Mouse (Mus musculus) thymus, postnatal 25 days (tissue): ENCODE results near the gene 6430531B16Rik.

Experiments
- DNase-seq: peaks from one replicate; pipeline ENCODE4 v3.0.0; 2022

The 6430531B16Rik gene

GRCm38 (mm10) chr7:139970216-139970919 lies 8.2 kb downstream of the 6430531B16Rik start:
- DNase-seq, result no peak

GRCm38 (mm10) chr7:139969348-139970130 lies 9.0 kb downstream of the 6430531B16Rik start:
- peak; percentile 78 for DNase-seq

- no peak for DNase-seq
These were observed 10.1 kb downstream of the 6430531B16Rik start for GRCm38 (mm10) chr7:139968428-139968827.

GRCm38 (mm10) chr7:139967175-139967574 lies 11.4 kb downstream of the 6430531B16Rik start:
- no peak for DNase-seq

- no peak for DNase-seq
These were observed 14.7 kb downstream of the 6430531B16Rik start for GRCm38 (mm10) chr7:139963814-139964213.

- DNase-seq, result no peak
These were observed 17.4 kb downstream of the 6430531B16Rik start for GRCm38 (mm10) chr7:139961141-139961540.

GRCm38 (mm10) chr7:139957958-139958357 lies 20.6 kb downstream of the 6430531B16Rik start:
- DNase-seq, result no peak

GRCm38 (mm10) chr7:139957437-139957836 lies 21.1 kb downstream of the 6430531B16Rik start:
- DNase-seq, result no peak

GRCm38 (mm10) chr7:139956658-139957057 lies 21.9 kb downstream of the 6430531B16Rik start:
- DNase-seq, result no peak

- DNase-seq, result no peak
These were observed 23.1 kb downstream of the 6430531B16Rik start for GRCm38 (mm10) chr7:139955505-139955904.

GRCm38 (mm10) chr7:139951991-139952633 lies 26.4 kb downstream of the 6430531B16Rik start:
- DNase-seq, result no peak

- no peak for DNase-seq
These were observed 27.5 kb downstream of the 6430531B16Rik start for GRCm38 (mm10) chr7:139951079-139951478.

- peak; percentile 33 for DNase-seq
These were observed 28.1 kb downstream of the 6430531B16Rik start for GRCm38 (mm10) chr7:139950283-139950971.

- peak; percentile 31 for DNase-seq
These were observed 28.7 kb downstream of the 6430531B16Rik start for GRCm38 (mm10) chr7:139949893-139950282.

GRCm38 (mm10) chr7:139946032-139946431 lies 32.5 kb downstream of the 6430531B16Rik start:
- DNase-seq, result no peak

- DNase-seq, result no peak
These were observed 33.0 kb downstream of the 6430531B16Rik start for GRCm38 (mm10) chr7:139945516-139945915.

- DNase-seq, result no peak
These were observed 34.0 kb downstream of the 6430531B16Rik start for GRCm38 (mm10) chr7:139944291-139945240.

- DNase-seq, result peak; percentile 10
These were observed 34.8 kb downstream of the 6430531B16Rik start, which contains the start of gene Utf1 for GRCm38 (mm10) chr7:139943674-139944281. TSS of gene Utf1 (plus strand) at chr7:139943789.

GRCm38 (mm10) chr7:139940476-139941209 lies 37.9 kb downstream of the 6430531B16Rik start:
- no peak for DNase-seq

GRCm38 (mm10) chr7:139937810-139938209 lies 40.7 kb downstream of the 6430531B16Rik start:
- no peak for DNase-seq
